Mouse (Mus musculus): ENCODE results near the gene R3hdm4.

R3hdm4 gene

DNA sequence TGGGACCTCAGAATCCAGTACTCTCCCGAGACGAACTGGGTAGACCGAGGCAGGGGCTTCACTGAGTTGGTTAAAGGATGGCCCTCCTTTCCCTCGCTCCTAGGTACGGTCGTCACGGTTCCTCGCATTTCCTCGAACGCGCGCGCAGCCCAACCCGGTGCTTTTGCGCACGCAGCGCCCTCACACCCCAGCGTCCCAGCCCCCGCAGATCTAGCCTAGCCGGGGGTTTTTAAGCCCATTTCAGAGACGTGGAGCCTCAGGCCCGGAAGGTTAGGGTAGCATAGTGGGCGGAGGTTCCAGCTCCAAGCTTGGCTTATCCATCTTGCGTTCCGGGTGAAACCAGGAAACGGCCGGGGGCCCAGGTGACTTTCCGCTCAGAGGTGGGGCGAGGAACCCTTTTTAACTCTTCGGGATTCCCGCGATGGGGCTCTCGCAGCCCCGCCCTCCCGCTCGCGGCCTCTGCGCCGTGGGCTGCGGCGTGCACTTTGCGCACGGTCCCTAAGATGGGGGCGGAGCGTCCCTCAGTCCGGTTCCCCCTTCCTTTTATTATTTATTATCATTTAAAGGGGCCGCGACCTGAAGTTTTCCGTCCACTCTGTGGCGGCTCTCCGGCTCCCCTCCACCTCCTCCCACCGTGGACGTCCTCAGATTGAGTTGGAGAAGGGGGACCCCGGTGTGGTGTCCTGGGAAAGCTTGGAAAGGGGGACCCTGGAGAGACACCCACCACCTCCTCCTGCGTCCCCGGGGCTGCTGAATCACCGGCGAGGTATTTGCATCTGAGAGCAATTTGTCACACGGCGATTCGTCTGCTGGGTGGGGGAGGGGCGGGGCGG lies 5.7 kb upstream of the R3hdm4 start, which contains the start of gene Arid3a:
Arid3a (plus strand) TSS at position 553 of the 833 bp plus-strand sequence.
- peak; percentile 91 to 97 for DNase-seq (ENCODE audit: inconsistent age in 2 of 2, low spot score in 1 of 2)

- DNase-seq (ENCODE audit: inconsistent age in 2 of 2, low spot score in 1 of 2), result no peak
Observed at GRCm38 (mm10) chr10:79925785-79926490, 4.9 kb upstream of the R3hdm4 start.

- peak; percentile 92 to 98 for DNase-seq (ENCODE audit: inconsistent age in 2 of 2, low spot score in 1 of 2)
Observed at GRCm38 (mm10) chr10:79924998-79925784, 4.2 kb upstream of the R3hdm4 start.

DNA sequence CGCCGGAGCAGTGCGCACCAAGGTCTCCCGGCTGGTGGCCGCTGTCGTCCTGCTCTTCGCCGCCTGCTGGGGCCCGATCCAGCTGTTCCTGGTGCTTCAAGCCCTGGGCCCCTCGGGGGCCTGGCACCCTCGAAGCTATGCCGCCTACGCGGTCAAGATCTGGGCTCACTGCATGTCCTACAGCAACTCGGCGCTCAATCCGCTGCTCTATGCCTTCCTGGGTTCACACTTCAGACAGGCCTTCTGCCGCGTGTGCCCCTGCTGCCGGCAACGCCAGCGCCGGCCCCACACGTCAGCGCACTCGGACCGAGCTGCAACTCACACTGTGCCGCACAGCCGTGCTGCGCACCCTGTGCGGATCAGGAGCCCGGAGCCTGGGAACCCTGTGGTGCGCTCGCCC lies 564 bp upstream of the R3hdm4 start:
- DNase-seq (ENCODE audit: inconsistent age in 2 of 2, low spot score in 1 of 2), result peak in 1 of 2 experiments; percentile 49

- DNase-seq (ENCODE audit: inconsistent age in 2 of 2, low spot score in 1 of 2), result no peak
Observed at GRCm38 (mm10) chr10:79920056-79920890, 735 bp downstream of the R3hdm4 start.

- no peak for DNase-seq (ENCODE audit: inconsistent age in 2 of 2, low spot score in 1 of 2)
Observed at GRCm38 (mm10) chr10:79919251-79919849, 1.7 kb downstream of the R3hdm4 start.

DNA sequence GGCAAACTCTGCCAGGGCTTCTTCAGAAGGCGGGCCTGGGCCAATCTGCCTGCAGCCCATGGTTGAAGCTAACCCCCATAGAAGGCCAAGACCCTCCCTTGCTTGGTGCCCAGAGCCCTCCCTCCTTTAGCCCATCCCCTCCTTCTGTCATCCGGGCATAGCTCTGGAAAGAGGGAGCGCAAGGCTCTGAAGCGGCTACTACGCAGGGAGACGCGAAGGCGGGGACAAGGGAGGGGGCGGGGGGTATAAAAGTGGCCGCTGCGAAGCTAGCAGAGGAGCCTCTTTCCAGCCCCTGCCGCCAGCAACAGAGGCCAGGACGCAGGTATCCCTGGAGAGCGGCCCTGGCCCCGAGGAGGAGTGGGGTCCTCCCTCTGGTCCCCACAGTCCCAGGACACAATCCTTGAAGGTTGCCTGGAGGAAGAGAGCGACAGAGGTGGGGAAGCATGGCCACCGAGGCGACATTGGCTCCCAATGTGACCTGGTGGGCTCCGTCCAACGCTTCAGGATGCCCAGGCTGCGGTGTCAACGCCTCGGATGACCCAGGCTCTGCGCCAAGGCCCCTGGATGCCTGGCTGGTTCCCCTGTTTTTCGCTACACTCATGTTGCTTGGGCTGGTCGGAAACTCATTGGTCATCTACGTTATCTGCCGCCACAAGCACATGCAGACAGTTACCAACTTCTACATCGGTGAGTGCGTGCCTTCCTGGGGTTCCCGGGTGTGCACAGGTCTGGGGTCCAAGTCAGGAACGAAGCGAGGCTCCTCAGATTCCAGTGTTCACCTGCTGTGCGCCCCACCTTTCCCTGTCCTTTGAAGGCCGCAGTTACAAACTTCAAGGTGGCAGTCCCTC lies 2.6 kb downstream of the R3hdm4 start:
- no peak for DNase-seq (ENCODE audit: inconsistent age in 2 of 2, low spot score in 1 of 2)

- DNase-seq (ENCODE audit: inconsistent age in 2 of 2, low spot score in 1 of 2), result no peak
Observed at GRCm38 (mm10) chr10:79917532-79918100, 3.4 kb downstream of the R3hdm4 start.

DNA sequence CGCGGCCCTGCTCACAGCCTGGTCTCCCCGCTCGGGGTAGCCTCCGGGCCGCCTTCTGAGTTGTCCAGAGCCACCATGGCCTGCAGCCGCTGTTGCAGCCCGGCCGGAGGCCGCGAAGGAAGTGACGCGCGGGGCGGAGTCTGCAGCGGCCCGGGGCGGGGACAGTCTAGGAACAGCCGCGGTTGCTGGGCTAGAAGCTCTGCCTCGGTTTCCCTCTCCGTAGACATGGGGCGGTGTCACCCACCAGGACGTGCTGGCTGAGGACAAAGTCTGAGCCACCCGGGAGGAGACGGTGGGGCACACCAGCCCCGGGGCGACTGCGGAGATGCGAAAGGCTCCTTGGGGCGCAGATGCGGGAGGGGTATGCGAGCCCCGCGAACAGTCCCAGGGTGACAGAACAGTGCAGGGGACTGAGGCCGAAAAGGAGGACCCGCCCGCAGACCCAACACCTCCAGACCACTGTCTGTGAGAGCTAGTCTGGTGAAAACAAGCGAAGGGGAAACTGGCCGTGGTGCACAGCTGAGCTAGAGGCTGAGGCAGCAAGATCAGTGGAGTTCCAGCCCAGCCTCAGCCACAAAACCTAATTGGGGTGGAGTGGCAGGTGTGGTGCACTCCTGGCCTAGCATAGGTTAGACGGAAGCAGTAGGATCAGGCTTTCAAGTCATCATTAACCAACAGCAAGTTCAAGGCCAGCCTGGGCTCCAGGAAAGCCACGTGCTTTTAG lies 4.0 kb downstream of the R3hdm4 start, which contains the start of gene Kiss1r:
Kiss1r (plus strand) TSS at position 164 of the 724 bp plus-strand sequence.
- DNase-seq (ENCODE audit: inconsistent age in 2 of 2, low spot score in 1 of 2), result peak; percentile 89 to 96

DNA sequence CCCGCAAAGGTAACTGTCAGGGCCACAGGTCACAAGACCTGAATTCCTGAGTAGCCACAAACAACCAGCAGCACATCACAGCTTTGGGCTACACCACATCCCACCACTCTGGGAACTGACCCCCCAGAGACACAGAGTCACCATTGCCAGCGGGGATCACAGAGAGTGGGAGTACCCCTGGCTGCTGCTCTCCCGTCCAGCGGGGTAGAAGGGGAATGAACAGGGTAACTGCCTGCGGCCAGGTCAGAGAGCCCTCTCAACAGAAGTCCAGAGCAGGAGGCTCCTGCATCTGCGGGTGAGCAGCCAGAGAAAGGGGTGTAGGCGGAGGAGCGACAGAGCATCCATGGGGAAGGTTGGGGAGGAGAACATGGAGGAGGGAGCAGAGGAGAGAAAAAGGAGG lies 4.9 kb downstream of the R3hdm4 start:
- peak in 1 of 2 experiments; percentile 53 for DNase-seq (ENCODE audit: inconsistent age in 2 of 2, low spot score in 1 of 2)

DNA sequence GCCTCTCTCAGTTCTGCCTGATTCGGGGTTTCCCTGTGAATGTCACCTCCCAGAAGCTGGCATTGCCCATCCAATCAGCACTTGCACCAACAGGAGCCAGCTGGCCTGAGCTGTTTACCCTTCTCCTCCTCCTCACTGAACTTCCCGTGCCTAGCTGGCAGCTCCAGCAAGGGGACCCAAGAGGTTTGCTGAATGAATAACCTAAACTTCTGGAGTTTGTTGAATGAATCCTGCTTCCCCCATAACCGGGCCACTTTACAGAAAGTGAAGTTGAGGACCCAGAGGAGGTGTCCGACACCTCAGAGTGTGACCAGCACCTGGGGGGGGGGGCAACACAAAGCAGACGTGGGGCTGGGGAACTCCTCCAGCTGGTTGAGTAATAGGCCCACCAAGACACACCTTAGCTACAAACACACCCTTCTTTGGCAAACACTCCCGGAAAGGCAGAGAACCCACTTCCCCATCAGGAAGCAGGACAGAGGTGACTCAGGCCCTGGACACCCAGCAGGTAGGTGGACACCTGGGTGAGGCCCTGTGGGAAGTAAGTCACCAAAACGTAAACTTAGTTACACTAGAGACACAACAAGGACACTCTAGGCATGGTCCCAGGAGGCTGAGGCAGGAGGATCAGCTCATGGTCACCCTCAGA lies 5.9 kb downstream of the R3hdm4 start:
- no peak for DNase-seq (ENCODE audit: inconsistent age in 2 of 2, low spot score in 1 of 2)

DNA sequence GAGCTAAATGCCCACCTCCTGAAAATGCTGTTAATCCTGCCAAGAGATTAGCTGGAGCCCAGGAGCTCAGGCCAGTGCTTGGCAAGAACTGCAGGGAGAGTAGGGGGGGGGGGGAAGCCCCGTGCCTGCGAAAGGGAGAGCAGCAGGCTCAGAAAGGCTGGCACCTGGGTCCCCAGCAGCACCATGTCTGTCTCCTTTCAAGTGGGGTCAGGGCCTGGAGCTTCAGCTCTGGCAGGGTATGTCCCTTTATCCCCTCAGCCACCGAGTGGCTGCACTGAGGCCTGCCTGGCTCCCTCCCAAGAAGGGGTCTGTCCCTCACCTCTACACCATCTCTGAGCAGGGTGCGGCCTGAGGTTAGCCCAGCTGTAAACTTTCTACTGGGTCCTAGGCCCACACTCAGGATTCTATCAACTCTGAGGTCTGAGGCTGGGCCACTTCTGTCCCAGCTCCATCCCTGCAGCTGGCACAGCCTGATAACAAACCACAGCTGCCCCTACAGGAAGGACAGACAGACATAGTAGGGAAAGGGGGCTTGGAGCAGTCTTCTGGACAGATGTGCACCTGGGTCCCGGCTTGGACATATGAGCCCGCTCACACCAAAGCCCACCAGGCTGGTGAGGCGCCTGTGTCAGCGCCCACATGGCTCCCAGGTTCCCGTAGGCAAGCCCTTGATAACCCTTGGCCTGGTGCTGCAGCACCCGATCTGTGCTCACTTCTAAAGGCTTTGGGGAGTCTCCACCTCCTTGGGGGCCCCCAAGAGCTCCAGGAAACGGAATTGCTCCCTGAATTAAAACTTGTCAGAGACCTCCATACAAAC lies 6.7 kb downstream of the R3hdm4 start:
- no peak for DNase-seq (ENCODE audit: inconsistent age in 2 of 2, low spot score in 1 of 2)

- no peak for DNase-seq (ENCODE audit: inconsistent age in 2 of 2, low spot score in 1 of 2)
Observed at GRCm38 (mm10) chr10:79912412-79912811, 8.6 kb downstream of the R3hdm4 start.

GRCm38 (mm10) chr10:79910556-79910955 lies 10.5 kb downstream of the R3hdm4 start, which contains the start of gene Gm26602:
Gm26602 (plus strand) TSS chr10:79910856.
- no peak for DNase-seq (ENCODE audit: inconsistent age in 2 of 2, low spot score in 1 of 2)

- peak; percentile 56 to 91 for DNase-seq (ENCODE audit: inconsistent age in 2 of 2, low spot score in 1 of 2)
Observed at GRCm38 (mm10) chr10:79909092-79909922, 11.7 kb downstream of the R3hdm4 start.
